Mouse (Mus musculus): ENCODE results near the gene Ndufa4l2.

DNA sequence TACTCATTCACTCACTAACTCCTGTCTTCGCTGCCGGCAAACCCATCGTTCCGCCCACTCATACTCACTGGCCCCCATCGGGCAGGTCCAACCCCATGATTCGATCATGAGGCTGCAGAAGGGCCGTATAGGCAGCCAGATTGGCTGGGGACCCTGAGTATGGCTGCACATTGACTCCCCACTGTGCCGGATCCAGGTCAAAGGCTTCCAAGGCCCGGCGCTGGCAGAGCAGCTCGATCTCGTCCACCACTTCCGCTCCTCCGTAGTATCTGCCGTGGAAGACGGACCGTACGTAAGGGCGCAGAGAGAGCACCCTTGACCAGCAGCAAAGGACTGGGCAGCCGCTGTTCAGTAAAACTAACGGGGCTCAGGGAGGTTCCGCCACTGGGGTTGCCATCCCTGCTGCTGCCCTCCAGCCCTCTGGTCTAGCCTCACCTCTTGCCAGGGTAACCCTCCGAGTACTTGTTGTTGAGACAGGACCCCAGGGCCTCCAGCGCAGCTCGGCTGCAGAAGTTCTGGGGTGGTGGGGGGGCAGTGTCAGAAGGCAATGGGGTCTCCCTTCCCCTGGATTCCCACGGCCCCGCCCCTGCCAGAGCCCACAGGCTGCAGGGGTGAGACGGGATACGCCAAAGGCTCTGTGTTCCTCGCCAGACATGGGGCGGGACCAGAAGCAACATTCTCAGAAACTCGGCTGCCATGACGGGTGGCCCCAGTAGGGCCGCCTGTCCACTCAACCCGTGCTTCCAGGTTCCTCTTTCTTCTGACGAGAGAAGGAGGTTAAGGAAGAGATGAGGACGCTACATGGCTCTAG, 5.3 kb downstream of the Ndufa4l2 start:
- TF ChIP-seq CTCF (IDR thresholded peaks at IDR 0.05; ENCODE audit: borderline replicate concordance, extremely low read depth, insufficient read depth, insufficient read length) = no peak
- no peak for TF ChIP-seq POLR2A (IDR thresholded peaks at IDR 0.05; ENCODE audit: borderline replicate concordance, extremely low read depth, insufficient read depth, insufficient read length, poor library complexity, severe bottlenecking)

All from brain, embryonic 14.5 days (tissue).